Mouse (Mus musculus) kidney, adult 18-20 months (tissue): ENCODE results near the gene Pitpnc1.

Experiments
- DNase-seq: peaks from one replicate; pipeline ENCODE4 v3.0.0; 2021

Pitpnc1 gene

GRCm38 (mm10) chr11:107437723-107438122, 32.8 kb downstream of the Pitpnc1 start:
- no peak for DNase-seq

- DNase-seq = no peak
Observed at GRCm38 (mm10) chr11:107435776-107436449, 34.6 kb downstream of the Pitpnc1 start.

GRCm38 (mm10) chr11:107431197-107431965, 39.1 kb downstream of the Pitpnc1 start:
- DNase-seq = no peak

DNA sequence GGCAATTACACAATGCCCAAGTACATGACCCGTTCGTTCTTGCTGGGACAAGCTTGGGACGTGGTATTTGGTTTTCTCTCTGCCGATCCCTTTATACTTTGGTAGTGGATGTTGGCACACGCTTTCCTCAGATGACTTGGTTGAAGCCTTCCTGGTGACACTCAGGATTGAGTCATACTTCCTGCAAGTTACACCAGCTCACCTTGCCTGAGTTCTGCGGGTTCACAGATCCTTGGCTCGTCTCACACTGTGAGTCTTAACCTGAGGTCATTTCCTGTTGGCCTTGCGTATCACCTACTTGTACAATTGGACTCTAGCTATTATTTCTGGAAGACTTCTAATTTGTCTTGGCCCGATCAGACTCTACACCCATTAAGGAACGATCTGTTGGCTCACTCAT, 42.5 kb downstream of the Pitpnc1 start:
- no peak for DNase-seq

- DNase-seq = no peak
Observed at GRCm38 (mm10) chr11:107424176-107424575, 46.3 kb downstream of the Pitpnc1 start.

- DNase-seq = no peak
Observed at GRCm38 (mm10) chr11:107422356-107422754, 48.1 kb downstream of the Pitpnc1 start.

DNA sequence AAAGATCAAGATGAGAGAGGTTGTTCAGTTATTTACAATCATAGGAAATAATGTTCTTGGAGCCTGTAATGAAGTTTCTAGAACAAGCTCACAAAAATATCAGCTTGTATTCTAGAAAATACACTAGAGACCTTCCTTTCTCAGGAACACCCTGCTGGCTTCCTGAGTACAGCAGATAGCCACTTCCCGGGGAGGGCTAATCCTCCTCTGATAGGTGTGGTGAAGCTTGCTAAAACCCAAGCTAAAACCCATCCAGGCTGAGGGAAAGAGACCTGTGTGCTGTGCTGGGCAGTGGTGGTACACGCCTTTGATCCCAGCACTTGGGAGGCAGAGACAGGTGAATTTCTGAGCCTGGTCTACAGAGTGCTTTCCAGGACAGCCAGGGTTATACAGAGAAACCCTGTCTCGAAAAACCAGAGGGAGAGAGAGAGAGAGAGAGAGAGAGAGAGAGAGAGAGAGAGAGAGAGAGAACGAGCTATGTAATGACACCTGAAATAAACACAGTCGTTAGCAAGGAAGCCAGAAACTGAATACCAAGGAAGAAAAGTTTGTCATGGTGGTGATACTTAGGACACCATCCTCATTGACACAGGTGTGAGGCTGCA, 48.6 kb downstream of the Pitpnc1 start:
- DNase-seq = no peak

GRCm38 (mm10) chr11:107419925-107420324, 50.6 kb downstream of the Pitpnc1 start:
- DNase-seq = no peak

GRCm38 (mm10) chr11:107417041-107417583, 53.4 kb downstream of the Pitpnc1 start:
- peak; percentile 40 for DNase-seq

DNA sequence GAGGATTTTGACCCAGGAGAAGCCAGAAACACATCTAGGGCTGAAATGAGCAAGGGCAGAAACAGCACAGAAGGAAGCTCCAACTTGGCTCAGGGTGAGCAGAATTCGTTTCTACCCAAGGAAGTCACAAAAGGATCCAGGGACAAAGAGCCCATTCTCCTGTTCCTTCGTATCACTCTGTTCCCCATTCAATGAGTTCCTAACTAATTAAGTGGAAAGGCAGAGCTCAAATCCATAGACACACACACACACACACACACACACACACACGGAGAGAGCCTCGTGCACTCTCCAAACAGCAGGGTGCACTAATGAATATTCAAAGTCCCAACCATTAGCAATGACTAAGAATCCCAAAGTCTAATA, 54.0 kb downstream of the Pitpnc1 start:
- DNase-seq = no peak

DNA sequence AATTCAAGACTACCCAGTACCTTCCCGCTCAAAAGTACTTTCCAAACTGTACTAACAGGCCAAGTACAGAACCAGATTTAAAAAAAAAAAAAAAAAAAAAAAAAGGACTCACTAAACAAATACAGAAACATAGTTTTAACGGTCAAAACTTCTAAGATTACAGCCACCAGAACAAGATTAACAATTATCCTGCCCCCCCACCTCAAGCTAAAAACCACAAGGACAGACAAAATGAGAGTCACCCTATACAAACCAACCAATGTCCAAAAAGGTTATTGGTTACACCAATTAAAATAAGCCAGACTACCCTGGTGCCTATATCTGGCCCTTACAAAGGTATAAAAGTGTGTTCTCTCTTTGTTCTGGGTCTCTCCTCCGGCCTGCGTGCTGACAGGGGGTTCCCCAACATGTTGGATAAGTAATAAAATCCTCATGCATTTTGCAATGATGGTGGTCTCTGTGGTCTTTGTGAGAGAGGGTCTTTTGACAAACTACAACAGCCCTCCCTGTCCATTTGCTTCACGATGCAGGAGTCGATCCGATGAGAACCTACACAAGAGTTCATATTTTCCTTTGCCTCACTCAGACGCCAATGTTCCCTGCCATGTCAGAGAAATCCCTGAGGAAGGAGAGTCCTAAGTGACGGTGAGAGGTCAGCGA, 54.5 kb downstream of the Pitpnc1 start:
- no peak for DNase-seq

DNA sequence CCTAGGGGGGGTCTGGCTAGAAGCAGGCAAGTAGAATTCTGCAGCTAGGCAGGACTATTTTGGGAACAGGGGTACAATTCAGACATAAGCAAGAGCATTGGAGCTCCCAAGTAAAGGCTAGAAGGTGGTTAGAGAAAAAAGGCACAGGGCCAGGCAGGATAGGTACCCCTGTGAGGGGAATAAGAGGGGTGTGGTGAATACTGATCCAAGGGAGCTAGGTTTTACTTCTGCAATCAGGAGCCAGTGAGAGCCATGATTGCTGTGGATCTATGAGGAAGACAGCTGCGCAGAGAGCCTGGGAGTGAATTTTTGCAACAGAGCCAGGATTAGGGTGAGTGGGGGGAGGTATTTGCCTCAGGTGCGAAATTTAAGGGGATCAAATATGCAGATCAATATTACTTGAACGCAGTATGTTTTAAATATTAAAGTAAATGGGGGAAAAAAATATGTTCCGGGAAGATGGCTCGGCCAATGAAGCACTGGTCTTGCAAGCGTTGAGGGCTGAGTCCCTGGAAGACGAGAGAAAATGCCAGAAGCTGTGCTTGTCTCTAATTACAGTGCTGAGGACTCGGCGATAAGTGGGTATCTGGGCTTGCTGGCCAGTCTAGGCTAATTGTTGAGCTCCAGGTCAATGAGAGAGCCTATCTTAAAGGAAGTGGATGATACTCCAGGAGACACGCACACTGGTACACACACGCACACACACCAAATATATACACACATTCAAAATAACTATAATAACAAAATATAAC, 55.3 kb downstream of the Pitpnc1 start:
- no peak for DNase-seq

DNA sequence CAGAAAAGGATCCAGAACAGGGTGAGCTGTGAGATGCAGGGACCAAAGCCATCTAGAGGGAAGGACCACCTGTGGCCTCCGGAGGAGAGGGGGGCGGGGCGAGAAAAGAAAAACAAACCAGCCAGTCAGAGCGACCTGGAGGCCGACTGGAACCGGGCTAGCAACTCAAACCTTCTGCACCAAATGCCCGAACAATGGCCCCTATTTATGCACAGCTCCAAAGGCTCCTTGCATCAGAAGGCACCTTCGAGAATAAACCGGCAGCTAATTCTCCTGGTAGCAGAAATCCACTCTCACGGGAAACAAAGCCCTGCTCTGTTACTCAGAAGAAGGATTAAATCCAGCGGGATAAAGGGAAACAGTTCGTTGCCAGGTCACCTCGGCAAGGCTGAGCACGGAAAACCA, 57.2 kb downstream of the Pitpnc1 start:
- peak; percentile 46 for DNase-seq

GRCm38 (mm10) chr11:107412128-107412527, 58.4 kb downstream of the Pitpnc1 start:
- no peak for DNase-seq

GRCm38 (mm10) chr11:107411576-107411975, 58.9 kb downstream of the Pitpnc1 start:
- DNase-seq = no peak

DNA sequence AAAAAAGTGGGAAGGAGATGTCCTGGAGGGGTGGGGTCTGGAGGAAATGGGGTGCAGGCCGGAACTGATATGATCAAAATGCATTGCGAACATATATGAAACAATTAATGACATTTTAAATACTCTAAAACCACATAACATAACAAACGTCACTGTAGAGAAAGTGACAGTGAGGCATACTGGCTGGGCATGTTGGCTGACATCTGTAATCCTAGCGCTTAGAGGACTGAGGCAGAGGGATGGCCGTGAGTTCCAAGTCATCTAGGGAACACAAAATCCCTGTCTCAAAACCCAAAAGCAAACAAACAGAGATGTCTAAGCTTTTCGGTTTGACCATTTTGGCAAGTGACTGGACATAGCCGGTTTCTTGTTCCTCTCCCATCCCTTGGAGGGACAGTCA, 59.7 kb downstream of the Pitpnc1 start:
- no peak for DNase-seq

- DNase-seq = no peak
Observed at GRCm38 (mm10) chr11:107410090-107410732, 60.3 kb downstream of the Pitpnc1 start.

DNA sequence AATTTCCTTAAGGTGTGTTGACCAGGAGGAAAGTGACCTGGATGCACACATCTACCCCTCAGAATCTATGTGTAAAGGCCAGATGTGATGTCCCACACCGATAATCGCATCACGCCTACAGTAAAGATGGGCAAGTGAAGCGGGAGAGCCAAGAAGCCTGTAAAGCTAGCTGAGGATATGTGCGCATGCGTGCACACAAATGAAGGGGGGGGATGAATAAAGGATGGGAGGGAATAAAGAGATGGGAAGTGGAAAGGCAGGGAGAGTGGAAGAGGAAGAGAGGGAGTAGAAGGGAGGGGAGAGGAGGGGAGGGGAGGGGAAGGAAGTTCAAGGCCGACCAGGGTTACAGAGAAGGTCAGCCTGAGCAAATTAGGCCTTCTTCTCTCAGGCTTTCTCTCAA, 61.6 kb downstream of the Pitpnc1 start:
- DNase-seq = no peak

DNA sequence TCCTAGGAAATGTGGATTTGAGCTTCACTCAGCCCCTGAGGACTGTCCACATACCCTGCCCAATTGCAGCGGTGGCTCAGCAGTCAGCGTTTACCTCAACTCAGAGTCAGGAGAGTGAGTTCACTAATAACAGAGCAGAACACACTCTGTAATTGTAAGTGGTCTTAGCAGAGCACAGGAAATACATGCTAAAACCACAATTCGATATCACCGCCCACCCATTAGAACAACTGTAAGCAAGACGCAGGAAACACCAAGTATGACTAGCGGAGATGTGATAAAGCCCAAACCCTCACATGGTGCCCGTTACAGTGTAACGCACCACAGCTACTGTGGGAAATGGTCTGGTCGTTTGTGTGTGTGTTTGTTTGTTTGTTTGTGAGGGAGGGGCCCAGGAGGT, 62.8 kb downstream of the Pitpnc1 start:
- DNase-seq = no peak

DNA sequence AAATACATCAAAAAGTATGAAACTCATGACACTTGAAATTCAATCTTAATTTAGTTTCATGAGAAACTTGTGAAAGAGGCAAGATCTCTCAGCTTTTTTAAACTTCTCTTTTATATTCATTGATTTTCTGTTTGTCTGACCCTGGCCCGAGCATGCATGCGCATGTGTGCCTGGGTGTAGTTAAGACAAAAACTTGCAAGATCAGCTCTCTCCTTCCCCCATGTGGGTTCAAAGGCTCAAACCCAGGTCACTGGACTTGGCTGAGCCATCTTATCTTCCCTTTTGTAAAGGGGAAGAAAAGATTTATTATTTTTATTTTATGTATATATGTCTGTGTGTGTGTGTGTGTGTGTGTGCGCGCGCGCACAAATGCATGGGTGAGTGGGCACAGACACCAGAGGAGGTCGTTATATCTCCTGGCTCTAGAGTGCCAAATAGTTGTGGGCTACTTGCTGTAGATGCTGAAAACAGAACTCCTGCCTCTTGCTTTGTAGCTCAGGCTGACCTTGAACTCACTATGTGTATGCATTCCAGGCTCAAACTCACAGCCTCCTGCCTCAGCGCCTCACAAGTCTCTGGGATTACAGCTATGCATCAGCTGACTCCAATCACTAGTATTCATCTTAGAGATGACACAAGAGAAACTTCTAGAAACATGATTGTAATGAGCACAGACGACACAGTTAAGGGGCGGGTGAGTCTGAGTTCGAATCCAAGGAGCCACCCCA, 64.7 kb downstream of the Pitpnc1 start:
- DNase-seq = no peak

DNA sequence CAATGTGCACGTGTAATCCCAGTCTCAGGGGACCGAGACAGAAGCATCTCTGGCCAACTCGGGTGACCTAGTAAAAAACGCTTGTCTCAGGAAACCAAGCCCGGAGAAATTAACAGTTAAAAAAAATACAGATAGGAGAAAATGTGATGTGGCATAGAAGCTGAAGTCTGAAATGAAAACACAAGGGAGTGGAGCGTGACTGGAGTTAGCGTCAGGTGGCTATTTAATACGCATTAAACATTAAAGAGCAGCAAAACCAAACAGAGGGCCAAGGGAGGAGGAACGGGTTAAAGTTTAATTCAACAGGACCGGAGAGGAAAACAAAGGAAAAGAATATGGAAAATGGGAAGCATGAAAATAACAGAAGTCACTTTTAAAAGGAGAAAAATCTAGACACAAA, 67.2 kb downstream of the Pitpnc1 start:
- peak; percentile 45 for DNase-seq
